Mouse (Mus musculus) kidney, embryonic 16.5 days (tissue): ENCODE data around the gene Gm20696. TPM values are rescaled to one million over a fixed set of nuclear protein-coding genes. Genes with fewer than 3 reads are reported as not detected.

Source experiments
- ATAC-seq: fragments of 200-750 bp; cut with Nextera tagmentation; 2 replicates; pipeline ENCODE4 v1.8.0; 2017; ENCODE audit warnings: moderate TSS enrichment; ENCODE audit not compliant: low FRiP score, low TSS enrichment
- H3K27ac ChIP-seq: fragments of 300-500 bp; sonication (generic); 2 replicates; pipeline ENCODE4 v1.5.1; 2014; ENCODE audit warnings: low read length
- H3K27me3 ChIP-seq: fragments of 300-500 bp; sonication (generic); 2 replicates; pipeline ENCODE4 v1.6.1; 2014; ENCODE audit warnings: low read length, control low read depth, mixed read lengths; ENCODE audit not compliant: insufficient read depth
- H3K36me3 ChIP-seq: fragments of 300-500 bp; sonication (generic); 2 replicates; pipeline ENCODE4 v1.6.1; 2014; ENCODE audit warnings: low read length, control low read depth, mixed read lengths; ENCODE audit not compliant: insufficient read depth
- H3K4me1 ChIP-seq: fragments of 300-500 bp; sonication (generic); 2 replicates; pipeline ENCODE4 v1.6.1; 2014; ENCODE audit warnings: low read length, control low read depth, mixed read lengths; ENCODE audit not compliant: insufficient read depth
- H3K4me2 ChIP-seq: fragments of 300-500 bp; sonication (generic); replicated peaks from 2 replicates; pipeline ENCODE4 v1.6.1; 2014; ENCODE audit warnings: low read depth, low read length
- H3K4me3 ChIP-seq: fragments of 300-500 bp; sonication (generic); 2 replicates; pipeline ENCODE4 v1.5.1; 2014; ENCODE audit warnings: mild to moderate bottlenecking, low read length
- H3K9ac ChIP-seq: fragments of 300-500 bp; sonication (generic); replicated peaks from 2 replicates; pipeline ENCODE4 v1.6.1; 2014; ENCODE audit warnings: low read length
- H3K9me3 ChIP-seq: fragments of 300-500 bp; sonication (generic); 2 replicates; pipeline ENCODE4 v1.6.1; 2016; ENCODE audit warnings: low read length, control low read depth
- WGBS: fragments of 180-500 bp; shearing (Covaris S2); extraction: QIAGEN DNeasy Blood & Tissue Kit; methylation state at CpG from one replicate; pipeline ENCODE4 v1.1.7; 2014; 5-methylcytosine and 5-hydroxymethylcytosine counted together
- polyA plus RNA-seq: library from polyadenylated mRNA; unstranded; fragments of >200 nt; fragmentation: Nextera tagmentation; extraction: Ambion mirVana; gene quantifications from 2 replicates; pipeline ENCODE4 v1.2.1, GENCODE M21; 2015

Gene Gm20696
- polyA plus RNA-seq: 1.7 and 2.1 TPM in 2 replicates

- ATAC-seq: peak; percentile 91
- no peaks in the 10 kb centered on the region for H3K9me3 ChIP-seq
- H3K36me3 ChIP-seq: no peaks in the 10 kb centered on the region
- H3K27ac ChIP-seq: peak within 1 kb of the TSS; percentile 63
- peak within 1 kb of the TSS; percentile 82 for H3K9ac ChIP-seq
- H3K4me2 ChIP-seq: peak within 1 kb of the TSS; percentile 82
- WGBS: under 1% methylated on average over 60 of the region's 75 CpGs
- peaks cover 28% of the 10 kb centered on the region for H3K4me1 ChIP-seq
- H3K4me3 ChIP-seq: peak within 1 kb of the TSS; percentile 80
- 0 out of 2 replicates have a peak, but pooled peaks cover 3% of the 10 kb centered on the region for H3K27me3 ChIP-seq
These were observed at the start of gene Gm20696, which contains the start of gene Eif4e3 for GRCm38 (mm10) chr6:99666318-99667171. Gene Gm20696 (minus strand): TSS chr6:99666797. Gene Eif4e3 (minus strand): TSS chr6:99666771.

- H3K4me3 ChIP-seq: no peak overlapping the region
- H3K4me2 ChIP-seq: no peak overlapping the region
- H3K4me1 ChIP-seq: no peaks in the 10 kb centered on the region
- no peak for ATAC-seq
- no peak overlapping the region for H3K27ac ChIP-seq
- 73% methylated on average over 6 of the region's 6 CpGs for WGBS
- no peaks in the 10 kb centered on the region for H3K27me3 ChIP-seq
- no peak overlapping the region for H3K9ac ChIP-seq
- H3K36me3 ChIP-seq: no peaks in the 10 kb centered on the region
- no peaks in the 10 kb centered on the region for H3K9me3 ChIP-seq
These were observed 49.3 kb upstream of the Gm20696 start for GRCm38 (mm10) chr6:99715913-99716312.

DNA sequence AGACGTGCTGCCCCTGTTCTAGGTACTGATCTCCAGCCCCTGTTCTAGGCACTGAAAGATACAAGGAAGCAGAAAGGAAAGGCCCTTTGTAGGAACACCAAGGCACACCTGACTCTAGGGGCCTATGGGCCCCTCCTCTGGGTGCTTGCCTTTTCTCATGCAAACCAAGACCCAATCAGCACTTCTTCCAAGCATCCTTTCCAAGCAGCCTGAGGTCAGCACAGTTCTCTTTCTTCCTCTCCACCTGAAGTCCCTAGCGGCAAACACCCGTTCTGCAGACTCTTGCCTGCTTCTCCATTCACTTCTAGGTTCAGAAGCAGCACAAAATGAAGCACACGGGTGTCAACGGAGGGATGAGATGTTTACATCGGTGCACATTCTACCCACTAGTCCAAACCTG lies 48.6 kb upstream of the Gm20696 start:
- 61% methylated on average over 6 of the region's 6 CpGs for WGBS
- Histone ChIP-seq H3K27me3 (no peaks in the 10 kb centered on the region), H3K4me1 (no peaks in the 10 kb centered on the region), H3K4me3 (no peak overlapping the region), H3K4me2 (no peak overlapping the region), H3K27ac (no peak overlapping the region), H3K9ac (no peak overlapping the region), H3K36me3 (no peaks in the 10 kb centered on the region), H3K9me3 (no peaks in the 10 kb centered on the region)
- no peak for ATAC-seq

- no peak for ATAC-seq
- no peaks in the 10 kb centered on the region for H3K4me1 ChIP-seq
- WGBS: 86% methylated on average over 5 of the region's 5 CpGs
These were observed 46.7 kb upstream of the Gm20696 start for GRCm38 (mm10) chr6:99713256-99713655.

DNA sequence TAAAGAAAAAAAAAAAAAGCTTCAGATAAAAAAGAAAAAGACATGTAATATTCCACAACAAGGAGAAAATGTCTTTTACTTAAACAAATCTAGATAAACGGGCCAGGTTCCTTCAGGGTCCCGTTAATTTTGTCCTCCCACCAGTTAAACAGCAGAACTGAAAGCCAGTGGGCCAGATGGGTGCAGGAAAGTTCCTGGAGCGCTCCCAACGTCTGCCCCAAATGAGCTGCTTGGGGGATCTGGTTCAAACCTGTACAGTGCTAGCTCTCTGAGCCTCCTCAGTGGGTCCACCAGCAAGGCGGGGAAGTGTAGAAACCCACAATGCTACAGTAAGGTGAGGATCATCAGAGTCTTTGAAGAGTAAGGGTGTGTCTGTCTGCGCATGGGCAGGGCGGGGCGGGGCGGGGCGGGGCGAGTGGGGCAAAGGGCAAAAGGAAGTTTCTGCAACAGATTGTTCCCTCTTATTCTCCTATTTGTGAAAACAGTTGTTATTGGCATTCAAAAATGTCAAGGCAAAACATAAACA lies 45.0 kb upstream of the Gm20696 start:
- Histone ChIP-seq H3K27me3 (no peaks in the 10 kb centered on the region), H3K4me1 (no peaks in the 10 kb centered on the region), H3K4me3 (no peak overlapping the region), H3K36me3 (no peaks in the 10 kb centered on the region), H3K9ac (no peak overlapping the region), H3K4me2 (no peak overlapping the region), H3K9me3 (no peaks in the 10 kb centered on the region), H3K27ac (no peak overlapping the region)
- WGBS: 63% methylated on average over 11 of the region's 11 CpGs
- ATAC-seq: no peak

More at GRCm38 (mm10) chr6:99713256-99713655, 46.7 kb upstream of the Gm20696 start:
- Histone ChIP-seq H3K4me2 (no peak overlapping the region), H3K27ac (no peak overlapping the region), H3K9me3 (no peaks in the 10 kb centered on the region), H3K9ac (no peak overlapping the region), H3K27me3 (no peaks in the 10 kb centered on the region), H3K4me3 (no peak overlapping the region), H3K36me3 (no peaks in the 10 kb centered on the region)

DNA sequence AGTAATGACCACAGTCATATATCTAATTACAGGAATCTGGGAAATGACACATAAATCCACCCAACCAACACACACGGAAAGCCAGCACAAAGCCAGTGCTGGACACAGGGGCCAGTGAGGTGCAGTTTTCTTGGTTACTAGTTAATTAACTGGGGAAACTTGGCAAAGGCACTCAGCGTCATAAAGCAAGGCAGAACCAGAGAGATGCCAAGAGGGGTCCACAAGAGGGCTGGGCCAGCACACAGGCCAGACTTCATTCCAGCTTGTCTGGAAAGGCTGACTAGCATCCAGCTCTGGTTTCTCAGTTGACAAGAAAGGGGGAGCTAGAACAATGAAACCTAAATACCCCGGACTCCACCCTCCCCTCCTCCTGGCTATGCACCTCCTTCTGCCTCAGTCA lies 33.9 kb upstream of the Gm20696 start:
- peak overlapping the region; percentile 6; the same call in 1 of the 2 replicates for H3K27ac ChIP-seq
- H3K9ac ChIP-seq: no peak overlapping the region
- no peaks in the 10 kb centered on the region for H3K36me3 ChIP-seq
- no peak overlapping the region for H3K4me2 ChIP-seq
- H3K4me3 ChIP-seq: no peak overlapping the region
- H3K9me3 ChIP-seq: no peaks in the 10 kb centered on the region
- peak; percentile 69 for ATAC-seq
- peaks cover 9% of the 10 kb centered on the region; the same call in 1 of the 2 replicates for H3K27me3 ChIP-seq
- peaks cover 14% of the 10 kb centered on the region for H3K4me1 ChIP-seq
- WGBS: 20% methylated on average over 3 of the region's 3 CpGs

- H3K9me3 ChIP-seq: no peaks in the 10 kb centered on the region
- peak overlapping the region; percentile 82 for H3K4me2 ChIP-seq
- peaks cover 12% of the 10 kb centered on the region for H3K4me1 ChIP-seq
- ATAC-seq: peak; percentile 66
- no peak overlapping the region for H3K27ac ChIP-seq
- no peaks in the 10 kb centered on the region for H3K36me3 ChIP-seq
- H3K9ac ChIP-seq: peak overlapping the region; percentile 75
- 2% methylated on average over 110 of the region's 110 CpGs for WGBS
- peaks cover 64% of the 10 kb centered on the region for H3K27me3 ChIP-seq
- H3K4me3 ChIP-seq: peak overlapping the region; percentile 55
These were observed 26.6 kb upstream of the Gm20696 start for GRCm38 (mm10) chr6:99692916-99693841.

DNA sequence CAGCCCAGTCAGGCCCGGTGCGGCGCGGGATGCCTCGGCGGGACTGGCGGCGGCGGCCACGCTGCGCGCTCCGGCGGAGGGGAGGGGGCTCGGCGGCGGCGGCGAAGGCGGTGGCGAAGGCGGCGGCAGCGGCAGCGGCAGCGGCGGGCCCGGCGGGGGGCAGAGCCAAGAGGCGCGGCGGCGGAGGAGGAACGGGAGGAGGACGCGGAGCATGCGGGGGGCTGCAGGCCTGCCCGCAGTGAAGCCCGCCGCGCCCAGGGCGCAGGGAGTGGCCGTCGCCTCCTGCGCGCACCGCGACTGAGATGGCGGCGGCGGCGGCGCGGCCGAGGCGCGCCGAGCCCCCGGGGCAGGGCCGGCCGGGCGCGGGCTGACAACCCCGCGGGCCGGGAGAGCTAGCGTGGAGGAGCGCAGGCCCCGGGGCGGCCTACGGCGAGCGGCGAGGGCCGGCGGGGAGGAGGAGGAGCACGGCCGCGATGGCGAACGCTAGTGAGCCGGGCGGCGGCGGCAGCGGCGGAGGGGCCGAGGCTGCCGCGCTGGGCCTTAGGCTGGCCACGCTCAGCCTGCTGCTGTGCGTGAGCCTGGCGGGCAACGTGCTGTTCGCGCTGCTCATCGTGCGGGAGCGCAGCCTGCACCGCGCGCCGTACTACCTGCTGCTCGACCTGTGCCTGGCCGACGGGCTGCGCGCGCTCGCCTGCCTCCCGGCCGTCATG lies 25.8 kb upstream of the Gm20696 start, which contains the start of gene Gpr27:
Gene Gpr27, plus strand, starts transcription at position 474 of the 710 bp plus-strand sequence.
- Histone ChIP-seq H3K27ac (no peak within 1 kb of the TSS), H3K27me3 (peaks cover 64% of the 10 kb centered on the region), H3K36me3 (no peaks in the 10 kb centered on the region), H3K9me3 (no peaks in the 10 kb centered on the region), H3K4me2 (peak within 1 kb of the TSS; percentile 82), H3K9ac (peak within 1 kb of the TSS; percentile 75), H3K4me1 (peaks cover 12% of the 10 kb centered on the region), H3K4me3 (peak within 1 kb of the TSS; percentile 55)
- WGBS: 0% methylated on average over 40 of the region's 112 CpGs
- peak; percentile 82 for ATAC-seq
